Mouse (Mus musculus): ENCODE results near the gene Haus2. TPM values are rescaled to one million over a fixed set of nuclear protein-coding genes. Genes with fewer than 3 reads are reported as not detected.

The Haus2 gene
- polyA plus RNA-seq, 1 experiment from 2014 or later = 17.4 TPM

Other genes with a start within 250 kb of the Haus2 start
- 9.0 and 9.9 TPM in 2 replicates for gene Ganc, start 205.5 kb upstream of the Haus2 start, polyA plus RNA-seq (2015; fragmentation: Nextera tagmentation; extraction: Ambion mirVana)
- 6.5 and 8.0 TPM in 2 replicates for gene Tmem87a, start 205.3 kb upstream of the Haus2 start, polyA plus RNA-seq (2015; fragmentation: Nextera tagmentation; extraction: Ambion mirVana)
- gene Capn3, start 153.4 kb upstream of the Haus2 start, polyA plus RNA-seq (2015; fragmentation: Nextera tagmentation; extraction: Ambion mirVana) = 3.0 and 3.7 TPM in 2 replicates
- gene Zfp106, start 45.5 kb upstream of the Haus2 start, polyA plus RNA-seq (2015; fragmentation: Nextera tagmentation; extraction: Ambion mirVana) = 40.9 and 43.2 TPM in 2 replicates
- gene Snap23, start 41.7 kb upstream of the Haus2 start, polyA plus RNA-seq (2015; fragmentation: Nextera tagmentation; extraction: Ambion mirVana) = 45.6 and 46.0 TPM in 2 replicates
- 19.1 and 20.8 TPM in 2 replicates for gene Lrrc57, start 137 bp downstream of the Haus2 start, polyA plus RNA-seq (2015; fragmentation: Nextera tagmentation; extraction: Ambion mirVana)
- 3.5 and 4.4 TPM in 2 replicates for gene Stard9, start 19.7 kb downstream of the Haus2 start, polyA plus RNA-seq (2015; fragmentation: Nextera tagmentation; extraction: Ambion mirVana)
- 4.3 and 6.5 TPM in 2 replicates for gene Cdan1, start 240.7 kb downstream of the Haus2 start, polyA plus RNA-seq (2015; fragmentation: Nextera tagmentation; extraction: Ambion mirVana)
- 2.4 and 2.9 TPM in 2 replicates for gene Ttbk2, start 241.2 kb downstream of the Haus2 start, polyA plus RNA-seq (2015; fragmentation: Nextera tagmentation; extraction: Ambion mirVana)